Mouse (Mus musculus) spleen, postnatal 10 days (tissue): ENCODE results near the gene Fzr1.
A peak's percentile ranks its signal among the peaks of the same experiment; 100 is the strongest.

Source experiments
- DNase-seq, 2 experiments: peaks; one replicate each; pipeline ENCODE4 v3.0.0; 2021 to 2022; ENCODE audit warnings: low spot score in 2 of 2

Gene Fzr1

DNA sequence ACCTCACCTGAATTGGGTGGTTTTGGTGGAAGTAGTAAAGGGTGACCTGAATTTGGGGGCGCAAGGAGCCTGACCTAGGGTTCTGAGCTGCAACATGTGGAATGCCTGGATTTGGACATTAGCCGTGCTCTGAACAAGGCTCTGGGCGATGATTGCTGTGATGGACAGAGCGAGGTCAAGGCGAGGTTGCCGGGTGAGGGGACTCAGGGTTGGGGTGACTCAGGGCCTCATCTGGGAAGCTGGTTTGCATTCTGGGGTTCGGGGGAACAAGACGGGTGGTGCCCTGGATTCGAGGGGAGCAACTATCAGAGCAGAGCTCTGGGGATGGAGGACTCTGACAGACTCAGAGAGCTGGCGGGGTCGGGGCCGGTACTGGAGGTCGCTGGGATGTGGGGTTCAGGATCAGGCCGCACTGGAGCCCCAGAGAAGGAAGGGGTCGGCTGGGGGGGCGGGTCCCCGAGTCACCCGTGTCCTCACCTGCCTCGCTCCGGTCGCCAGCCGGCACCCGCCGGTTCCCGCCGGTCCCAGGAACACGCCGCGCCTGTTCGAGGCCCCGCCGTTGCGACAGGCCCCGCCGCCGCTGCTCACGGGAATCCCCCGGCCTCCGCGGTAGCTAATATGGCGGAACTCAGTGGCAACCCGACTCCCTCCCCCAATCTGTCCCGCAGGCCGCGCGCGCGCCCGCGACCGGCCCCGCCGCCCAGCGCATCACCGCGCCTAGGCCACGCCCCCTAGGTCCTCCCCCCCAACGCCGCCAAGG, at the start of gene Fzr1:
Gene Fzr1 (minus strand): TSS at position 724 of the 760 bp plus-strand sequence.
- DNase-seq, result peak in 1 of 2 experiments; percentile 56

DNA sequence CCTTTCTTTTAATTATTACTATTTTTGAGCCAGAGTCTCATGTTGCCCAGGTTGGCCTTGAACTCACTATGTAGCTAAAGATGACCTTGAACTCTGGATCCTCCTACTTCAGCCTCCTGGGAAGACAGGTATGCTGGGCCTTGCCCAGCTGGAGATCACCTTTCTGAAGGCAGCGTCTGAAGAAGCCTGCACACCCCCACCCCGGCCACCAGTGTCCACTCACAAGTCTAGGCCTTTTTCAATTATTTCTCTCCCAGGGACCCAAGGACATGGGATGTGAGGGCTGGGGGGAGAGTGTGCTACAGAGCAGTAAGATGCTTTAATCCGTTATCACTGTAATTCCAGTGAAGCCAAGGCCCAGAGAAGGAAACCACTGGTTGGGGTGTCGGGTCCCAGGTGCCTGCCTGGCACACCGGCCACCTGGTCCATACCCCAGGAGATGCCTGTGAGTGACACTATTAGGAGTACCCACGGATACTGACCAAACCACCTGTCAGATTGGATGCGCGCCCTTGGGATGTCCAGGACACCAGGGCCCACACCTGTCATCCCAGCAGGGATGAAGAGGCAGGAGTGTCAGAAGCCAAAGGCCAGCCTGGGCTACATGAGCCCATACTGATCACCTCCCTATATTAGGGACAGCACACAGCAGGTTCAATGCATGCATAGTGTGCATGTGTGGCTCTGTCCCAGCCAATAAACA, 49.6 kb upstream of the Fzr1 start:
- DNase-seq, result peak; percentile 8 to 18

DNA sequence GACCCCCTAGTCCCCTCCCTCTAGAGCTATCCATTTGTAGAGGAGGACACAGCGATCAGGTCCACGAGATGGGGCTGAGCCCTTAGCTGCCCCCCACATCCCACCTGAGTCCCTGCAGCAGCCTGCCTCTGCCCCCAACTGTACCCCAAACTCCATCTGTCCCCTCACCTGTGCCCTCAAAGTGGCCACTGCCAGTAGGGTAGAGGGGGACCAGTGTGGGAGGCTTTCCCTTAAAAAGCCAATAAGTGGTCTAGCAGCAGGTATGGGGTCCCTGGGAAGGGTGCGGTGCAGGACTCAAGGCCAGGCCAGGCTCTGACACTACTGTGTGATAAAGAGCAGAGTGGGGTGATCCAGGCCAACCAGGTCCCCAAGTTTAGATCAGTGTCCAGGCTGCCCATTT, 49.0 kb upstream of the Fzr1 start:
- peak in 1 of 2 experiments; percentile 6 for DNase-seq

DNA sequence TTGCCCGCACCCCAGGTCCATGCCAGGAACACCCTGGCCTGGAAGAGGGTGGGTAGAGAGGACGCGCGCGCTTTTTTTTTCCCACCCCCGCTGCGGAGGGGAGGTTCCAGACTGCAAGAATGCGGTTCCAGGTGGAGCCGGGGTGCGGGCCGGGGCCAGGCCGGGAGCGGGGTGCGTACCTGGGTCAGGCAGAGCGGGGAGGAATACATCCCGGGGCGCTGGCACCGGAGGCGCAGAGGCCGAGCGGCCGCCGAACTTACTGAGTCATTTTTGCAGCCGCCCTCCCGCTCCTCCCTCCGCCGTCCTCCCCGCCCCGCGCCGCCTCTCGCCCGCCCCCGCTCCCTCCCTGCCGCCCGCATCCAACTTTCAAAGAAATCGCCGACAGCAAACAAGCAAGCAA, 48.6 kb upstream of the Fzr1 start:
- peak; percentile 24 to 59 for DNase-seq

- DNase-seq, result peak in 1 of 2 experiments; percentile 24
These were observed 47.9 kb upstream of the Fzr1 start for GRCm38 (mm10) chr10:81426081-81426671.

DNA sequence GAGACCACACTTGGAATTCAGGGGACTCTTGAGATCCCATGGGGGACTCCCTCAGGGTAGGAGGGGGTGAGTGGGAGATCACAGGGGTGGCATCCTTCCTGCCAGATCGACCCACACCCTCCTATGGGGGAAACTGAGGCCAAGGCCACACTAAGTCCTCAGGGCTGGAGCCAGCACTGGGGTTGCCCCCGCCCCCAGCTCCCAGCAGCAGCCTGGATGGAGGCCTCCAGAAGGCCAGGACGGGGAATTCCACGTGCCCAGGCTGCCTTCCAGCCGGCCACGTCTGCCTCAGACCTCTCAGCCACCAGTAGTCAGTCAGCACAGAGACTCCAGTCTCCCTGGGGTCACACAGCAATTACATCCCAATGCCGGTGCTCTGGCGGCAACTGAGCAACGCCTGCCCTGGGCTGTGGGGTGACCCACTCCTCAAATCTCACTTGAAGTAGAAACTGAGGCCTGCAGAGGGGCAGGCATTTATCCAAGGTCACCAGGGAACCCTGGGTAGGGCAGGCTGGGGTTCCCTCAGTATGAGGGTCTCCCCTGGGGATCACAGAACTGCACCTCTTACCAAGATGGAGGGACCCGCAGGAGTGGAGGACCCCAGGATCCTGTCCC, 47.0 kb upstream of the Fzr1 start:
- peak; percentile 12 to 30 for DNase-seq

GRCm38 (mm10) chr10:81424246-81425051, 46.1 kb upstream of the Fzr1 start:
- peak; percentile 5 to 23 for DNase-seq

DNA sequence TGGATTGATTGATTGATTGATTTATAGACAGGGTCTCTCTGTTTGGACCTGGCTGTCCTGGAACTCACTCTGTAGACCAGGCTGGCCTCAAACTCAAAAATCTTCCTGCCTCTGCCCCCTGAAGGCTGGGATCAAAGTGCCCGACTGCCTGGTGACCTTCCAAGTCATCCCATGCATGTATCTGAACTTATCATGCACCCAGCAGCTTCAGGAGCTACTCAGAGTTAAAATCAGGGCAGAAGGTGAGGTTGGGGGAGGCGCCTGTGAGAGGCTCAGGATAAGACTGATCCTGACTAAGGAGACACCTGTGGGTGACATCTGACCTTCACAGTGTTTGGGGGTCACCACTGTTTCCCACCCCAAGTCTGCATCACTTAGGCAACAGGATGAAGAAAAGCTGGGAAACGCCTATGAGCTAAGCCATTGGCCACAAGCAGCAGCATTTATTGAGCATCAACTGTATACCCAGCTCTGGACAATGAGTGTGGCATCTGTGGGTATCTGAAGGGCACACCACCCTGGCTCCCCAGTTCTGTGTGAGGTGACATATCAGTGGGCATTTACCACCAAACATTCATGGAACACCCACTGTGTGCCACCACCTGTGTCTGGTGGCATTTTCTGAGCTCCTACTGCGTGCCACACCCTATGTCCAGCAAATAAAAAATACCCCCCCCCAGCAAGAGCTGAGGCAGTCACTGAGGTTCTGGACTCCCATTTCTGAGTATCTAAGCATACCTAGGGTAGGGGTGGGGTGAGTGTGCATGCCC, 45.3 kb upstream of the Fzr1 start:
- DNase-seq, result no peak

DNA sequence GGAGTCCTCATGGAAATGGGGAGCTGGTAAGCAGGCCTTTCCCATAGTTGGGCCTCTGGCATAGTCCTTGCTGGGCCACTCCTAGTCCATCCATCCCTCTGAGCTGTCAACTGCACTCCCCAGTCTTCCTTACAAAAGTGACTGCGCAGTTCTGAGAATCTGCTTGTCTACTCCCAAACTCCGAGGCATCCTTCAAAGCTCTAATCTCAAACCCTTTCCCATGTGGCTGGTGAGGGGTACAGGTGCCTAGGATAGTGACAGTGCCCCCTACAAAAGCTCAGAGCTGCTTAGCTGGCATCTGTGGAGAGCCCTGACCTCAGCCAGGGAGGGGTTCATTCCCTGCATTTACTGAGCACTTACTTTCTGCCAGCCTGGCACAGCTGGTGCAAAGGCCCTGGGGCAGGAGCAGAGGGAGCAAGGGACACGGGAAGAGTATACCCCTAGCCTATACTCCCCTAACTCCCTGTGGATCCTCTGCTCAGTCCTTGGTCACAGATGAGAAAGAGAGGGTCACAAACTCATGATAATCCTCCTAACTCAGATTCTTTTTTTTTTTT, 44.4 kb upstream of the Fzr1 start:
- DNase-seq, result no peak

GRCm38 (mm10) chr10:81422191-81422590, 43.9 kb upstream of the Fzr1 start:
- DNase-seq, result no peak

GRCm38 (mm10) chr10:81421797-81422100, 43.4 kb upstream of the Fzr1 start:
- DNase-seq, result no peak

DNA sequence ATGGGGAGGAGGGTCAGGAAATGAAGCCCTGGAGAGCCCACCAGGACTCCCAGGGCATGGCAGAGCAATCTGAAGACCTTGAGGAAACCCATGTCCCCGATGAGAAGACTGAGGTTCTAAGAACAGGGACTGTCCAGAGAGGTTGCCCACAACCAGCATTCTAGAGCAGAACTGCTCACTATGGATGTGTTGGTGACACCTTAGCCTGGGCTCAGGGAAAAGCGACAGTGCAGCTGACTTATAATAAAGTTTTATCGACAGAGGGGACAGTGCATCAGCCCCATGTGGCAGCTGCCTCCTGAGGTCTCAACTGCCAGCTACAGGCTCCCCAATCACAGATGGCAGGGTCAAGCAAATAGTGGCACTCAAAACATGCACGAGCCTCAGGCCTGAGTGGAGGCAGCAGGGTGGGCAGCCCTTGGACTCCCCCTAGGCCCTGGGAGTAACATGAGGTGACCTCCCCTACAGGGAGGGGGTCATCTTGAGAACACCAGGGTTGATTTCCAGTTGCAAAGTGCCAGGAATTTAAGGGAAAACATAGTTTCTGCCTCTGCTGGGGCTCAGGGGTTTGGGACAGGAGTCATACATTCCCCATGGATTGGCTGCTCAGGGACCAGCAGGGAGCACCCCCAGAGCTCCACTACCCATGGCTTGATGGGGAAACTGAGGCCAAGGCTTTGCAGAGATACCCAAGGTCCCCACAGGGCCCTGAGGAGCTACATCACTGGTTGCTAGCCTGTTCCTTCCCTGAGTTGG, 42.9 kb upstream of the Fzr1 start:
- DNase-seq, result no peak

- DNase-seq, result no peak
These were observed 42.0 kb upstream of the Fzr1 start for GRCm38 (mm10) chr10:81420191-81420767.

DNA sequence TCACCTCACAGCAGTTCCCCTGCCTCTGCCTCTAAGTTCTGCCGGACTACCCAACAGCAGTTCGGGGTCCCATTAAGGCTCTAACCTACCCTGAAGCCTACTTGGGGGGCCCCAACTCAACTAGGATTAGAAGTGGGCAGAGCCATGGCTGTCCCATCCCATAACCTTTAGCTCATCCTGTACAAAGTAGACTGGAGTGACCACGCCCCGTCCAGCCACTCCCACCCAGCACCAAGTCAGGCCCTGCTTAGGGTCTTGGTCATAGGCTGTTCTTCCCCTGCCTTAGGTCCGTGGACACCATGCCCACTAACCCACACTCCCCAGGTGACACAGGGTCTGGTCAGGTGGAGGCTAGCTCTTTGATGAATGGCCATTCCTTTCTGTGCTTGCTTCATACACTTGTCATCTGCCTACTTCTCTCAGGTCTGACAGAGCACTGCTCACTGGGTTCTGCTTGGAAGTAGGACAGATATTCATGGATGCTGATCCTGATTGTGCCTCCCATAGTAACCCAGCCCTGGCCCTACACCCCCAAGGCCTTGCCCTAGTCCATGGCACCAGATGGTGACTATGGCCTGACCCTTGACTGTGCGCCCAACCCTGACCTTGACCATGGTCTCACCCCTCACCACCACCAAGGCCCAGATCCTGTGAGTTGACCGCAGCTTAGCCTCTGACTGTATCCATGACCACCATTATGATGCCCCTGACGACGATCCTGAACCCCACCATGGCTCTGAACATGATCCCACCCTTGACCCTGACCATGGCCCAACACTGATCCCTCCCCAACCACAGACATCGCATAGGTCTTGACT, 41.0 kb upstream of the Fzr1 start:
- DNase-seq, result no peak

- DNase-seq, result no peak
These were observed 40.1 kb upstream of the Fzr1 start for GRCm38 (mm10) chr10:81418216-81419070.

- no peak for DNase-seq
These were observed 39.2 kb upstream of the Fzr1 start for GRCm38 (mm10) chr10:81417227-81418215.
